Mouse (Mus musculus) T-cell, adult 2 months (primary cell): ENCODE data around the gene Abcd2.

Experiments
- DNase-seq: peaks from one replicate; pipeline ENCODE4 v3.0.0; 2022; ENCODE audit warnings: low spot score

Abcd2 gene

DNA sequence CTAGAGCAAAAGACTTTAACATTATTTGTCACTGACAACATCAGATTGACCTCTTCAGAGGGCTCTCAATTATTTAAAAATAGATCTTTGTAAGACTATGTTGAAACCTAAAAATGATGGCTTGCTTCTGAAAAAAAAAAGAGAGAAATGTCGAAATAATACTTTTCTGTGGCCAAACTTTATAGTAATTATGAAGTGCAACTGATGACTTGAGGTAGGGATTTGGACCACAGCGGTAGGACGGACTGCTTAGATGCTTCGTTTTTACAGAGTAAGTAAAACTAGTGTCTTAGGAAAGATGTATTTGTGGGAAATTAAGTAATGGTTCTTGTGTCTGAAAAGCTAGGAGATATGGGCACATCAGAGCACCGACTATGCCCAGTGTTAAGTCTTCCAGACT lies 30.4 kb downstream of the Abcd2 start:
- no peak for DNase-seq

GRCm38 (mm10) chr15:91153311-91153710 lies 38.3 kb downstream of the Abcd2 start:
- DNase-seq, result no peak

DNA sequence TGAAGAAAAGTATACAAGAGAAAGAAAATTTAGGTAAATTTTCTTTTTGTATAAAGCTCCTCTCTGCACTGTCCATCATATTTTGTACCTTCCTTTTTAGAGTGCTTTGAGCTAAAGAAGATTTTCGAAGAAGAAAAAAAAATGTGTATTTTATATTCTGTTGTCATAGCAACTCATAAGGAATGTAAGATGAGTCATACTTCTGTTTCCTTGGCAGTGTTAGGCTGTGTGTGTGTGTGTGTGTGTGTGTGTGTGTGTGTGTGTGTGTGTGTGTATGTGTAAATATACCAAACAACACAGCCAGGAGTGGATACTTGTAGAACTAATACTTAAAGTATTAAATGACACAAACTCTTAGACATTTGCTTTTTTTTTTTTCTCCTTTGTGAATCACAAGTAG lies 39.0 kb downstream of the Abcd2 start:
- no peak for DNase-seq

DNA sequence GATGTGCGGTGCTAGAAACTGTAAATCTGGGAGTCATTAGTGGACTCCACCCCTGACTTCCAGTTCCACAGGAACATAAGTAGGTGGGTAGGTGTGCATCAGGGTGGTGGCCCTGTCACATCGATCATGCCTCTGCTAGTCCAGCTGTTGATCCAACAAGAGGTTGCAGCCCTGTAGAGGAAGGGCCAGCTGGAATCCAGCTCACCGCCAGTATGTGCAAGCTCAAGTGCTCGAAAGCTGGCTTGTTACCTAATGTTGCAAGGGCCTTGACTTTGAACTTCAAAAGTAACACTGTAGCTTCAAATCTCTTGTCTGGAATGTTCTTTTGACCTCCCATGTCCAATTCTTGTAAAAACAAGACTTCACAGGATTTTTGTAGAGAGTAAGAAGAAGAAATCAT lies 67.0 kb downstream of the Abcd2 start:
- no peak for DNase-seq

DNA sequence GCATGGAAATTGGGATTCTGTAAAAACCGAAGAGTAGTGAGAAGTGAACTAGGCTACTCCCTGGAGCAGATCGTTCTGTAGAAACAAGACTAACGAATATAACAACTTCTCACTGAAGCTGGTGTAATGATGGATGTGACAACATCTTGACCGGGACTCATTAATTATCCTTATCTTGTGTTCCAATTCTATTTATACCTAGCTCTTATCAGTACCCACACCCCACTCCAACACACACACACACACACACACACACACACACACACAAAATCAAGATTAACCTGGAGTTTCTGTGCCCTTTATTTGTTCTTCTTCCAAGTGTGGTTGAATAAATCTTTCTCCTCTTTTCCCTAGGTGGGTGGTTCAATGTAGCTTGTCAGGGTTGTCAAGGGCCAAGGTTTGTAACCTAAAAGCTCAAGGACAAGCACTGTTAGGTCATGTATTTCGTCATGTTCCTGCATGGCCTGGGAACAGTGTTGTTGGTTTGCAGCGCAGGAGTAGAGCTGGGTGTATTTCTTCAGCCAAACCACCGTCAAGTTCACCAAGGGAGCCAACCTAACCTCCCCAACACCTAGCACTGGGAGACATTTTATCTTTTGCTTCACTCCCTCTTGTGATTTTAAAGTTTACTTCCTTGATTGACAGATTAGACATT lies 78.9 kb downstream of the Abcd2 start:
- no peak for DNase-seq

DNA sequence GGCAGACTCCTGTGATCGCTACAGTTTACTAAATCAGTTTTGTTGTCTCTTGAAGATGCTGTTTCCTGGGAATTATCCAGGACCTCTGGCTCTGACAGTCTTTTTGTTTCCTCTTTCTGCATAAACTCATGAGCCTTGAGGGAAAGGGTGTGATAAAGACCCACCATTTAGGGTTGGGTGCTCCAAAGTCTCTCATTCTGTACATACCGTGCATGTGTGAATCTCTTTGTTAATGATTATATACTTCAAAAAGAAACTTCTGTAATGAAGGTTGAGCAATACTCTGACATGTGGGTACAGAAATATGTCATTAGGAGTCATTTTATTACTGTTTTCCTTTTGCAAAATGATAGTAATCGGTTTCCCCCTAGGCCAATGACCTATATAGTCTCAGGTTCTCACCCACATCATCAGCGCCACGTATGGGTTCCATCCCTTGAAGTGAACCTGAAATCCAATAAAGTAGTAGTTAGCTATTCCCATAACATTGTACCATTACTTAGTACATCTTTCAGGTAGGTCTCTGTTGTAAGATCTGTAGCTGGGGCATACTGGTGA lies 83.4 kb downstream of the Abcd2 start:
- DNase-seq, result no peak

DNA sequence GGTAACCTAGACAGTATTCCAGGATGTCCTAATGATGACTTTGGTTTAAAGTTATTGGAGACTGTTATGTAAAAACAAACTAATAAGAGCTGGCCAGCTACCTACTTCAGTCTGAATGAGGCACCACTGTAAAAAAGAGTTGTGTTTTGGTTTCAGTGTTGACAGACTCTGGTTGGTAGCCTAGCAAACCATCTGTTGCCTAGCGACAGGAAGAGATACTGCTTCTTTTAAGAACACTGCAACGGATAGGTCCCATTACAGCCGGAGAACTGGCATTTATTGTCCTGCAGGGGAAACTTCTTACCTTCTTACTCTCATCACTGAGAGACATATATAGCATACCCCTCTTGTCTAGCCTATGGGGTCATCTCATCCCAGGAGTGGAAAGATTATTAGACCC lies 86.7 kb downstream of the Abcd2 start:
- no peak for DNase-seq

- DNase-seq, result no peak
These were observed 87.3 kb downstream of the Abcd2 start for GRCm38 (mm10) chr15:91104276-91104675.

DNA sequence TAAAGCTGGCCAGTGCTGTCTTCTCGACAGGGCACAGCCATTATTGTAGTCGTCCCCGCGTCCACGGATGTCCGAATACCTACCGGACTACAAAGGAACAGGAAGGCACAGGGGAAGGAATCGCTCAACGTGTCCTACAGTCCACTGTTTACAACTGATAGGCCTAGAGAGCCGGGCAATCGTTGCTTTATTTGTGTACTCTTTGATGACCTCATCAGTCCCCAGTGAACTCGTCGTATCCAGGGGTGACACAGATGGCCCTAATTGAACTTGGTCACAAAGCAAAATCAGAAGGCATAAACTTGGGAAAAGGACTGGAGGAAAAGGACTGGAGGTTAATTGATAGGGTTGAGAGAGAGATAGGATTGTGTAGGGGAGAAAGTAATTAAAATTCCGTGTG lies 87.8 kb downstream of the Abcd2 start:
- DNase-seq, result no peak

DNA sequence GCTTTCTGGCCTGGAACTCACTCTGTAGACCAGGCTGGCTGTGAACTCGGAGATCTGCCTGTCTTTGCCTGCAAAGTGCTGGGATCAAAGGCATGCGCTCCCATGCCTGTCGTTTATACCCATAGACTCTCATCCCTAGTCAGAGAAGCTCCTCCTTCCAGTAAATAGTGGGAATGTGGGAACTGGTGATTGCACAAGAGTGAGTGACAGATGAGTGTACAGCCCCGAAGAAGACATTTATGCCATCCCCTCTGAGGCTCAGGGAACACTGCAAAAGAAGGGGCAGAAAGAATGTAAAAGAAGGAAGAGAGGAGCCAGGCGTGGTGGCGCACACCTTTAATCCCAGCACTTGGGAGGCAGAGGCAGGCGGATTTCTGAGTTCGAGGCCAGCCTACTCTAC lies 88.3 kb downstream of the Abcd2 start:
- DNase-seq, result no peak

DNA sequence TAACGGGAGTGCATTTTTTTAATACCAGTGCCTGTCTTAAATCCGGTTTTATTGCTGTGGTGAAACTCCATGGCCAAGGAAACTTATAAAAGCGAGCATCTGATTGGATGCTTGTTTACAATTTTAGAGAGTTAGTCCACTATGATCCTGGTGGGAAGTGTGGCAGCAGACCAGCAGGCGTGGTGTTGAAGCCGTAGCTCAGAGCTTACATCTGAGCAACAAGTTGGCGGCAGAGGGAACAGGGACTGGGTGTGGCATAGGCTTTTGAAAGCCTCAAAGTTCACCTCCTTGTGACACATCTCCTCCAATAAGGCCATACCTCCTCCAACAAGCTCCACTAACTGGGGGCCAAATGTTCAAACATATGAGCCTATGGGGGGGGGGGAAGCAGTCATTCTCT lies 95.0 kb downstream of the Abcd2 start:
- no peak for DNase-seq
